Mouse (Mus musculus) sigmoid colon, adult 10 weeks (tissue): Measurements from ENCODE around the gene Tcl1b3. TPM values are rescaled to one million over a fixed set of nuclear protein-coding genes. Genes with fewer than 3 reads are reported as not detected.

Experiments used
- polyA plus RNA-seq: library from polyadenylated mRNA; stranded (reverse); fragments of 350-450 nt; fragmentation: Illumina TruSeq; extraction: RNeasy Lipid Tissue Mini Kit (QIAGEN cat#74804); gene quantifications from one replicate; pipeline ENCODE4 v1.2.3, GENCODE M21; 2014; ENCODE audit warnings: low read depth, low replicate concordance

Gene Tcl1b3
- not detected for polyA plus RNA-seq

GRCm38 (mm10) chr12:105190743-105191142, at the start of gene Tcl1b3:
Tcl1b3 (plus strand) TSS chr12:105191043.

DNA sequence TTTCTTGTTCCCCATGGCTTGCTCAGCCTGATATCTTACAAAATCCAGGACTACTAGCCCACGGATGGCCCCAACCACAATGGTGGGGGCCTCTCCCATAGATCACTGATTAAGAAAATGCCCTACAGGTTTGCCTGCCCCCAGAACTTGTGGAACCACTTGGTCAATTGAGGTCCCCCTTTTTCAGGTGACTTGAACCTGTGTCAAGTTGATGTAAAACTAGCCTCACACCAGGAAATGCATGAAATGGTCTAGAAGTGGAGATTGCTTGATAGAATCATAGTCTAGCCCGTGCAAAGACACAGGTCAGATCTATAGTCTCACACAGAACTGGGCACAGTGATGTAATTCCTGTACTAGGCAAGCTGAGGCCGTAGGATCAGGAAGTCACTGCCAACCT, 45.1 kb upstream of the Tcl1b3 start, which contains the start of gene Tcl1b2:
Tcl1b2 (plus strand) TSS at position 301 of the 400 bp plus-strand sequence.

GRCm38 (mm10) chr12:105159390-105159789, 31.5 kb upstream of the Tcl1b3 start, which contains the start of gene Tcl1b1:
Tcl1b1 (plus strand) TSS chr12:105159690.

DNA sequence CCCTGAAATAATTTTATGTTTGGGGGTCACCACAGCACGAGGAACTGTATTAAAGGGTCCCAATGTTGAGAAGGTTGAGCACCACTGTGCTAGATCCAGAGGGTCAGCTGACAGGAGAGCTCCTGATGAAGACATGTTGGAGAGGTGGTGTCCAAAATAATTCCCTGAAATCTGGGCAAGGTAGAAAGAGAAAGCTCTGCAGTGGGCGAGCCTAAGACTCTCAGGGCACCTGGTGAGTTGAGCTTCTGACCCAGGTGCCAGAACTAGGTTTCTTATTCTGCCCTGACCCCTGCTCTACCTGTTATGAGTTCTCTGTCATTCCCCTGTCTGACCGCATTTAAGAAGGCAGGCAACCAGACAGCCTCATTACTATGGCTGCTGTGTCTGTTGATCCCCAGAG, 14.8 kb upstream of the Tcl1b3 start, which contains the start of gene Tcl1b5:
Tcl1b5 (plus strand) TSS at position 301 of the 400 bp plus-strand sequence.

GRCm38 (mm10) chr12:105201657-105202056, 10.8 kb downstream of the Tcl1b3 start, which contains the start of gene Tcl1b4:
Tcl1b4 (plus strand) TSS chr12:105201957.

GRCm38 (mm10) chr12:105222601-105223319, 31.9 kb downstream of the Tcl1b3 start, which contains the start of gene Tcl1:
Tcl1 (minus strand) TSS chr12:105222793.

Other genes with a start within 250 kb of the Tcl1b3 start
- 3.0 TPM for gene Syne3, start 181.2 kb upstream of the Tcl1b3 start, polyA plus RNA-seq
- 14.8 TPM for gene Glrx5, start 158.4 kb upstream of the Tcl1b3 start, polyA plus RNA-seq
- not detected for gene Tcl1b2, start 45.0 kb upstream of the Tcl1b3 start, polyA plus RNA-seq
- not detected for gene Tcl1b1, start 31.4 kb upstream of the Tcl1b3 start, polyA plus RNA-seq
- not detected for gene Tcl1b5, start 14.7 kb upstream of the Tcl1b3 start, polyA plus RNA-seq
- gene Tcl1b4, start 10.9 kb downstream of the Tcl1b3 start, polyA plus RNA-seq, result not detected
- gene Tcl1, start 31.8 kb downstream of the Tcl1b3 start, polyA plus RNA-seq, result not detected
- gene Tunar, start 142.8 kb downstream of the Tcl1b3 start, polyA plus RNA-seq, result not detected